Mouse (Mus musculus) MN1 (cell line): ENCODE data around the gene Pgm3.
"Not testable (repeated sequence)": the region's sequence is repeated elsewhere in the genome, so short reads cannot be mapped to it uniquely, and the experiment has no call there.

ENCODE experiments used
- DNase-seq: peaks from one replicate; pipeline ENCODE4 v3.0.0-alpha.2; 2016; ENCODE audit warnings: low spot score

The Pgm3 gene

DNA sequence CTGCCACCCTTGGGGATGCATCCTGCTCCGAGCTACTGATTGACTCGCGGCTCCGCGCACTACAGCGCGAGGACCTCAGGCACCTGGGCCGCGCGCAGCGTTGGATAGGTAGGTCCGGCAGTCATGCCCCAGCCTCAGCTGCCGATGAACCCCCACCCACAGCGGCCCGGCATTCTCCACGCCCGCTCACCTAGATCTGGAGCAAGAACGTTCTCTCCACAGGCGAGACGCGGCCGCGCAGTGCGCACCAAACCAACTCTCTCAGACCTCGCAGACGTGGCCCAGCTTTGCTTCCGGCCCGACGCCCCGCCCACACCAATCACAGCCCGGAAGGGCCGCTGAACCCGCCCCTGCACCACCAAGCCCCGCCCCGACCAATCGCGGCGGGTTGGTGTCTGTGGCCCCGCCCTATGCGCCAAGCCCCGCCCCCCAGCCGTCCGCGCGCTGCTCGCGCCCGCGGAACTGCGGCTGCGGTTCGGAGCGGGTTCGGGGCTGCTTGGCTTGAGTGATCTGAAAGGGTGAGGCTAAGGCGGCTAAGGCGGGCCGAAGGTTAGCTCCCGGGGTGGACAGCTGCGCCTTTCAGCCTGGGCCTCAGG, at the start of gene Pgm3, which contains the start of gene Rwdd2a:
Gene Pgm3 (minus strand): TSS at position 303 of the 596 bp plus-strand sequence.
Gene Rwdd2a (plus strand): TSS at position 452 of the 596 bp plus-strand sequence.
- peak; percentile 88 for DNase-seq

DNA sequence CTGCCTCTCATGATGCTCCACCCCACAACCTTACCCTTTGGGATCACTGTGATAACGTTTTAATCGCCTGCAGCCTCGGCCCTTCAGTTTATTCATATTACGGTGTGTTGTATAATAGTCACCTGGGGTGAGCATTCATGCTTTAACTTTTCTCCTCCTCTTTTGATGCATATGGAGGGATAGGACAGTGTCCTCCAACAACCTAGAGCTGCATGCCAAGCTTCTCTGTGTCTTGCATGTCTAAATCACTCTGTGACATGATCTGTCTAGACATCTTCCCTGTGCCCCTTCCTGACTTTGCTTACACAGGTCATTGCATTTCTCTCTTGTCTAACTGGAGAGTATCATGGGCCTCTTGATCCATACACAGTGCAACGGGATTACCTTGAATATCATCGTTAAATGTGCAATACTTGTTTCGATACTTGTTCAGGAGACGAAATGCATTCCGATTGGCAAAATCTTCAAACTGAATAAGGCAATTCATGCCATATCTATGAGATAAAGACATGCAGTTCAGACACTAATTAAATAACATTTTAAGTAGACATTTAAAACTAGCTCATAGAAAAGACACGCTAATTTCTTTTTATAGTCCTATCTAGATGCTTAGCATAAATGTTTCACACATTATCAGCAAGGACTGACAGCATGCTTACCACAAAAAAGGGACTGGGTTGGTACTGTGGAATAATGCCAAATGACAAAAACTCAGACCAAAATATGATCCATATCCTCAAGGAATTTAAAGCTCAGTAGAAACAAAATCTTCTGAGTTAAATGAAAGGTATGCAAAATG, 47.9 kb upstream of the Pgm3 start:
- no peak for DNase-seq

DNA sequence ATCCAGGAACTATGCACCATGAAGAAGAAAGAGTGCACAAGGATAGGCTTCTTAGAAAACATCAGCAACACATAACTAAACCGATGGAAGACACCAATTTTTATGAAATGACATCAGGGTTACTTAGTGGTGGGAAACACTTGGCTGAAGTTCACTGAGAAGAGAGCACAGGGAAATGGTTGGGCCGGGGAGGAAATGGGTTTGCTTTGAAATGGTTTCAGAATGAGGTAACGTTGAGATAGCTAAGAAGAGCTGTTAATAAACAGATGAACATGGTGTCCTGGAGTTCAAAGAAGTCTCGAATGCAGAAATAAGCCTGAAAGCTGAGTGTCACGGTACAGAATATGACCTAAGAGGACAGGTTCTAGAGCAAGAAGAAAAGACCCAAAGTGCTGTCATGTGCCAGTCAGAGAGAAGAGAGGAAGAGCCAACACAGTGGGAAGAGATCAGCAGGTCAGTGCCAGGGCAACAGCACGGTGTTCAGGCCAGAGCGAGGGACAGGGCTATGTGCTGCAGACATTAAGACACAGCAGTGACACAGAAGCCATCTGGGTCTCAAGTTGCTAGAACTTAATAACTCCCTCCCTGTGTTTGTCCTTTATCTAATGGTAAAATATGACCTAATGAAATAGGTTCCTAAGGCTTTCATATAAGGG, 46.3 kb upstream of the Pgm3 start:
- DNase-seq: no peak

DNA sequence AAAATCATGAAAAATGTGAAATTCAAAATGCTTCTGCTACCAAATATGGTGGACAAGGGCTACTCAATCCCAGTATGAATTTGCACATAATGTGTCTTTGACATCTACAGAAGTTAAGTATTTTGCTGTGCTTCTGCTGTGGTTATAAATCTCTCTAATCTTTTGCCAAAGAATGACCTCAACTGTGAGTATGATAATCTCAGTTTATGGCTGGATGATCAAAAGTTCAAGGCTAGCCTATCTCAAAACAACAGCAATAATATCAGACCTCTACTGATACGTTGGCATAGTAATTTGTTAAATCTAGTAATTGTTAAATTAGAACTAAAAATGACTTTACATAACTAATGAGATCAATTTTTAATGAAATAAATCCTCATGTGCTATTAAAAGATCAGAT, 44.1 kb upstream of the Pgm3 start:
- no peak for DNase-seq

DNA sequence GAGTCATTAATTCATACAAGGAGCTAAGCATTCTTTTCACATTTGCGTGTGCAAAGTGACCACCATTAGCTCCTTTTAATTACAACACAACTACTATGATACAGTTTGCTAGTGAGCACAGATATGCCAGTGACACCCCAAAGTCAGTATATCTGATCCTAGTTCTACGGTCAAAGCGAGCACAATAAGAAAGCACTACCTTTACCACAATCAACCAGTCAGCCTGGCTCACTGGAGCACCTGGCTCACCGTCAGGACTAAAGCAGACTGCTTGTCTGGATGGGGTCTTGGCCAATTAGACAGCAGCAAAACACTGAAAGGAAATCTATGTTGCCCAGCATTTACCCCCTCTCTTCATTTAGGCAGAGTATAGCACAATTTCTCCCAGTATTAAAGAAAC, 40.4 kb upstream of the Pgm3 start:
- no peak for DNase-seq

DNA sequence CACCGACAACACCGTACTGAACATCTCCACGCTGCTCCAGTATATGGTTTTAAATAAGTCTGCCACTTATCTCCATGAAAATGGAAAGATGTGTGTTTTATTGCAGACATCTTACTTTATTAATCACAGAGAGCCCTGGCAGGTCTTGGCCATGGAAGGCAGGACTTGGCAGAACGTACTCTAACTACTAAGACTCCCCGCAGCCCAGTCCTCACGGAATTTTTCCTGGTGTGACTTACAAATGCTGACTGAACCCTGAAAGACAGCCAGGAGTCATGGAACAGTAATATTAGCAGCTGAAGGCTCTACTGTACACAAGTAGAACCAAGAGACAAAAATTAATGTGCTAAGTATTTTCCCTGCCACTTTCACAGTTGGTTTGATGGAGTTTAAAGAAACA, 34.1 kb upstream of the Pgm3 start:
- no peak for DNase-seq

DNA sequence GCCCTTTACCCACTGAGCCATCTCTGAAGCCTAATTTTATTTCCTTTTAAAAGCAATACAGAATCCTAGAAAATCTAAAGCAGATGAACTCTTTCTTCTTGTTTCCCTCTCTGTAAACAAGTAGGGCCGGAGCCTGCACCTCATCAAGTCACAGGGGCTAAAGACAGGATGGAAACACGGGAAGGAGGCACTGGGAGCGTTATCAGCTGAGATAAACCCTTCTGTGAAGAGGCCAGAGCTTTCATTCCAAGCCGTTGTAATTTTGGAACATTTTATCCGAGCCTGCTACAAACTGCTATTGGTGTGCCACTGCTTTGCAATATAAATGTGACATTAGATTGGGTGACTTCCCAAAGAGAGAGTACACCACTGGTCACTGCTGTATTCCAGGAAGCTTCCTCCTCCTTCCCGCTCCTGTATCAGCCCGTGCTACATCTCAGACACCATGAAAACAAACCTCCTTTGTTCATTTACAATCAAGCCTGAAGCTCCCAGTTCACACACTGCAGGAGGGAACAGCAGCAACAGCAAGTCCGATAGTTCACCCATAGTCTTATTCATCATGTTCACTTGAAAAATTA, 28.2 kb upstream of the Pgm3 start:
- no peak for DNase-seq

DNA sequence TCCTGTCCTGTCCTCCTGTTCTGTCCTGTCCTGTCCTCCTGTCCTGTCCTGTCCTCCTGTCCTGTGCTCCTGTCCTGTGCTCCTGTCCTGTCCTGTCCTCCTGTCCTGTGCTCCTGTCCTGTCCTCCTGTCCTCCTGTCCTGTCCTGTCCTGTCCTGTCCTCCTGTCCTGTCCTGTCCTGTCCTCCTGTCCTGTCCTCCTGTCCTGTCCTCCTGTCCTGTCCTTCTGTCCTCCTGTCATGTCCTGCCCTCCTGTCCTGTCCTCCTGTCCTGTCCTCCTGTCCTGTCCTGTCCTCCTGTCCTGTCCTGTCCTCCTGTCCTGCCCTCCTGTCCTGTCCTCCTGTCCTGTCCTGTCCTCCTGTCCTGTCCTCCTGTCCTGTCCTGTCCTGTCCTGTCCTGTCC, 25.3 kb upstream of the Pgm3 start:
- DNase-seq: not testable (repeated sequence)

DNA sequence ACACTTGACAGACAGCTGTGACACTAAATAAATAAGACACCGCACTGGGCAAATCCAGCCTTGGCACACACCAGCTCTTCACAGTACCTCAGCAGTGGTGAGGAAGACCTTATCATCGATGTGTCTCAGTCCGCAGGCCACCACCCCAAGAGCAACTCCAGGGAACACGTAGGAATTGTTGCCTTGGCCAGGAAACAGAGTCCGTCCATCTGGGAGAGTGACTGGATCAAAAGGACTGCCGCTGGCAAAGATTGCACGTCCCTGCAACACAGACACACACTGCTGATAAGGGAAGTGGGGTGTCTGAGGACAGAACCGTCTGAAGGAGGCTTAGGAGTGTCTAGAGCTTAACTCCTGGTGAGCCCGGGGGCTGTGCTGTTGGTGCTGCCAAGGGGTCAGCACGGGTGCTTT, 22.7 kb upstream of the Pgm3 start:
- not testable (repeated sequence) for DNase-seq

DNA sequence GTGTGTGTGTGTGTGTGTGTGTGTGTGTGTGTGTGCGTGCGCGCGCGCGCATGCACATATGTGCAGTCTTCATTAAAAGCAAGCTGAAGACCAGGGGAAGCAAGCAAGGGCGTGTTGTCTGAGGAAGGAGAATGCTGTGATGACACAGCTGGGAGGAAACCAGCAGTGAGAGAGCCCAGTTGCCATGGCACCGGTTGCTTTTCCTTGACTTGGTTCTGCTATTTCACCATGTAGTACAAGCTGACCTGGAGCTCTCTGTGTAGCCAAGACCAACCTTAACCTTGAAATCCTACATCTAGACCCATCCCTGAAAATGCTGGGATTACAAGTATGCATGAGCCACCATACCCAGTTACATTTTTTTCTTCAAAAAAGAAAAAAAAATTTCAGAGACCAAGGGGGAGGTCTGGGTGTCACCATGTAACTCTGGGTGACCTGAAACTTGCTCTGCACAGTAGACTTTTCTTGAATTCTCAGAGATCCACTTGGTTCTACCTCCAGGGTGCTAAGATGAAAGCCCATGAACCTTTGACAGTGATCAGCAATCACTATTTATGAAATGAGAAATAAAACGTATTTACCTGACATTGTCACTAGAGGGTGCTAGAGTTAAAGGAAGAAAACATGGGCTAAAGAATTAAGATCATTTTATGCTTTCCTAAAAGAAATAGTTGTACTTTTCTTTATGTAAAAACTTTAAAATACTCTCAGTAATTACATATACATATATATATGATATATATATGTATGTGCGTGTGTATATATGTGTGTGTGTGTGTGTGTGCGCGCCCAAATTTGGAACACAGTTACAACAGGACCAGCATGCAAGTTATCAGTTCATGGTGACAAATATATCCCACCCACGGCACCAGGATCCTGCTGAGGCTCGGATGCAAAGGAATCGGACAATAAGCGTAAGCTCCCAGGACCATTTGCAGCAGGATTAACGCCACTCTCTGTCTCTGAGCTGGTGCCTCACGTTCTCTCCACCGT, 21.3 kb upstream of the Pgm3 start:
- peak; percentile 57 for DNase-seq

DNA sequence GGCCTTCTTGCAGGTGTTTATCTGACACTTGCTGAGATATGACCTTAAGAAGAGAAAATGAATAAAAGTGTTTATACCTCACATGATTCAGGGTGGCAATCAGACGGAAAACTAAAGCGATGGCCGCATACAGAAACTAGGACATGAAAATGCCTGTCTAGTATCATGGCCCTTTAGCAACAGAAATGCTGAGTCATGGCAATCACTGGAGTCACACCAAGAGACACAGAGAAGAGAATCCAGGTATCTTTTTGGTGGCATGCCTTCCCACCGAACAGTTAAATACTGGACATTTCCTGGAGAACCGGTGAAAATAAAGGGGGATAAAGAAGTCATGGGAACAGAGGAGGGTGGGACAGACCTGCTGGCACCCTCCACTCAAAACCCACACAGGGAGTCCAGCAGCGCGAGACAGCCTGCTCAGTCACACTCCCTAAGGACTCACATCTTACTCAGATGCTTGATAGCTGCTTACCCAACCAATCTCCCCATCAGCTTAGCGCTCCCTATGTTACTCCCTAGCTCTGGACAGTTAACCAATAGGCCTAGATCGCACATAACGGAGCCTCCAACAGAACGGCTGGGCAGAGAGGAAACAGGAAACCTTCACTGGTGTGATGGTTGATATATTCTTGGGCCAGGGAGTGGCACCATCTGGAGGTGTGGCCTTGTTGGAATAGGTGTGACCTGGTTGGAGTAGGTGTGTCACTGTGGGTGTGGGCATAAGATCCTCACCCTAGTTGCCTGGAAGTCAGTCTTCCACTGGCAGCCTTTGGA, 15.6 kb upstream of the Pgm3 start:
- no peak for DNase-seq

DNA sequence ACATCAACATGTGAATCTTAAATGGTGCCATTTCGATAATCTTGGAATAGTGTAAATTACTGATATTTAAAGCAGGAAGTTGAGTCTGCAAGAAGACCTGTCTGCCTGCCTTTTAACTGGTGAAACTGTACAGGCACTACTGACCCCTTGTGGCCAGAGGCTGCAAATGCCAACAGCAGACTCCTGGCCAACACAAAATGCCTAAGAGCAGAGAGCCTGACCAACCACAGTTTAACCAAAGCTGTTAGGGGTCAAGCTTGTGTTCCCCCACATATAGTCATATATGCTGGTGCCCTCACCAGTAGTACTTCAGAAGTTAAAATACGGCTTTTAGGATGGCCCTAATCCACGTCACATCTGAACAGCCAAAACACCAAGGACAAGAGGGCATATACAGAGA, 12.1 kb upstream of the Pgm3 start:
- peak; percentile 50 for DNase-seq

DNA sequence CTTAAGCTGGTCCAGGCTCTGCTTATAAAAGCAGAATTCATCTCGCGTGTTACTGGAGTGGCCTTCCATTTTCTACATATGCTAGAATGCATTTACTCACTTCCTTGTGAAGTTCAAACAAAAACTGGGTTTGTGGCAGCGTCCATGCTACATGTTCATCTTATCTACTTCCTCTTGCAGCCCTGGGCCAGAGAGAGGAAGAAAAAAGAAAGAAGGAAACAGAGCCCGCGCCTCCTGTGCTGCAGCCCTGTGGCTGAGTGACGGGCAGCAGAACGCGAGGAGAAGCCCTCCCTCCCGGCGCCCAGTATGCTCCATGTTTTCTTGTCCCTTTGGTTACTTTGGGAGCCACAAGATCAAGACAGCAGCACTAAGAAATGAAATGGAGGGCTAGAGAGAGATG, 8.0 kb upstream of the Pgm3 start:
- DNase-seq: no peak

DNA sequence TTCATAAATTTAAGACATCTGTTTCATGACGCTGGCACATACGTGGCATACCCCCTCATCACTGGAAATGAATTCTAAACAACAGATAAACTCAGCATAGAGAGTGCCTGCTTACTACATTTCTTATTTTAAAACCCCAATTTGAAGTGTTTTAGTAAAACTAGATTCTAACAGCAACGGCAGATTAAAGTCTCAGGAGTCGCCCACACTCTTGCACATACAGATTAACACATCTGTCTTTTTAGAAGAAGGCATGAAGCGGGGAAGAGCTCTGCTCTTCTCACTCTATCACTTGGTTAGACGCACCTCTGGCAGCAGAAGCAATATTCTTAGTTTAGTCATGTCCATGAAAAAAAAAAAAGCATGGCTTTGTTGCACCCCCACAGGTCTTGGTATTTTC, 3.5 kb upstream of the Pgm3 start:
- DNase-seq: no peak

DNA sequence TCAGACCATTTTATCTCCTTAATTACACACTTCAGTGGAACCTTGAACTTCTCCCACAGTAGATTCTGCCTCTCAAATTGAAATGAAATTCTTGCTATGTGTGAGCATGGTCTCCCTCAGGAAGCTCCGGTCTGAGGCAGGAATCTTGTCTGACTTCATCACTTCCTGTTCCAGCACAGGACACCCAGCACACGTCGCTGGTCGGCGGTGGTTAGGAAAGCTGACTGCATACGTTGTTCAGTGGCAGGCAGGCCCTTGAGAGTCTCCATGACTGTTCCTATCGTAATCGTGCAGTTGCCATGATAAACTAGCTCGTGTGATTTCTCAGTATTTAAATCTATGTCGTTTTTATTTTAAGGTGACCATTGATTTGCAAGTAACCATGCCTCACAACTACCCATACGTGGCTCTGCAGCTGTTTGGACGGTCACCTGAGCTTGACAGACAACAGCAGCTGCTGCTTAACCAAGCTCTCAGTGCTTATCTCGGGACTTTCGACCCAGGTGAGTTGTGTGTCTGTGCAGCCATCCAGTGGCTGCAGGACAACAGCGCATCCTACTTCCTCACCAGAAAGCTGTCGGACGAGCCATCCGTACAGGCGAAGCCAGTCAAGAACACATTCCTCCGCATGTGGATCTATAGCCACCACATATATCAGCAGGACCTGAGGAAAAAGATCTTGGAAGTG, 2.1 kb upstream of the Pgm3 start:
- DNase-seq: no peak

DNA sequence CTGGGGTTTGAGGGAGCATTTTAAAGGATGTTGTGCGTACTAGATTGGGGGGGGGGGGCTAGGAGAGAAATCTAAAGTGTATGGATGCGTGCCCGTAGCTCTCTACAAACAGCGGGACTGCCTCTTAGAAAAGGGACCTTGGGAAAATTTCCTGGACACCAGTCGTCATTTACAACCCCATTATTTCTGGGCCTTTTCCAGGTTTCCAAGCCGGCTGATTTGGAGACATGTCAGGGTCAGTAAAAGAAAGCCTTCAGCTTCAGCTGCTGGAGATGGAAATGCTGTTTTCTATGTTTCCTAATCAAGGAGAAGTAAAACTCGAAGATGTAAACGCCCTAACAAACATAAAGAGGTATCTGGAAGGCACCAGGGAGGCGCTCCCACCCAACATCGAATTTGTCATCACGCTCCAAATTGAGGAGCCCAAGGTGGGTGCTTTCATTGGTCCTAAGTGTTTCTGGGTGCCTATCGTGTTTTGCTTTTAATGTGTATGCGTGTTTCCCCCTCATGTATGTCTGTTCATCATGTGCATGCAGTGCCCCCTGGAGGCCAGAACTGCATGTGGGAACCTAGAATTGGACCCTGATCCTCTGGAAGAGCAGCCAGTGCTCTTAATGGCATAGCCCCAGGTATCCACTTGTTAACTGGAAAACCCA, 1.1 kb upstream of the Pgm3 start:
- peak; percentile 25 for DNase-seq

DNA sequence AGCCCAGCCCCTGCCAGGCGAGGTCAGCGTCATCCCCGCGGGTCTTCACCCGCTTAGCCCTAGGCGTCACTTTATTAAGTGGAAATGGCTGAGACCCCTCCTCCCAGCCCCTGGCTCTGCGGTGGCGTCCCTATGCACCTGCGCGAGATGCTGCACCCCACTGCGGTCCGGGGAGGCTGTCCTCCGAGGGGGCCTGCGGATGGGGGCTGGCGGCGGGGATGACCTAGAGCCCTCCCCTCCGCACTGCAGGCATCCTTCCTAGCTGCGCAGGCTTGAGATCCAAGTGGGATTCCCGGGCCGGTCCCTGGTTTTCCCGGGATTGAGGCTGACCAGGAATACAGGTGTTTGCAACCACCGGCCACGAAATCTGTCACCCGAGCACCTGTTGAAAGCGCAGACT, 554 bp upstream of the Pgm3 start:
- DNase-seq: no peak

DNA sequence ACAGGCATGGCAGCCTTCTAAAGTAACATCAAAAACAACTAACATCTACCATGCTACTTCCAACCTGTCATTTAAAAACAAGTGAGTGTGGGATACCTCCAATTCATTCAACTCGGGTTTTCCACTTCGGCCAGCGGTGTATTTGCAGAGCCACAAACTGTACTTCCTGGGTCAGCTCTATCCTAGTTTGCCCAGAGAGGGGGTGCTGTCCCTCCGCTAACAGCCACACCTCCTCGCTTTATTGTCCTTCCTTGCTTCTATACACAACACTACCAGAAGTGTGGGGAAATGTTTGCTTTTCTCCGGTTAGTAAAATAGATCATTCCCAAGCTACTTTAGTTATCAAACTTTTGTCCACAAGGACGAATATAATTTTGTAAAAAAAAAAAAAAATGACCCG, 696 bp downstream of the Pgm3 start:
- no peak for DNase-seq

DNA sequence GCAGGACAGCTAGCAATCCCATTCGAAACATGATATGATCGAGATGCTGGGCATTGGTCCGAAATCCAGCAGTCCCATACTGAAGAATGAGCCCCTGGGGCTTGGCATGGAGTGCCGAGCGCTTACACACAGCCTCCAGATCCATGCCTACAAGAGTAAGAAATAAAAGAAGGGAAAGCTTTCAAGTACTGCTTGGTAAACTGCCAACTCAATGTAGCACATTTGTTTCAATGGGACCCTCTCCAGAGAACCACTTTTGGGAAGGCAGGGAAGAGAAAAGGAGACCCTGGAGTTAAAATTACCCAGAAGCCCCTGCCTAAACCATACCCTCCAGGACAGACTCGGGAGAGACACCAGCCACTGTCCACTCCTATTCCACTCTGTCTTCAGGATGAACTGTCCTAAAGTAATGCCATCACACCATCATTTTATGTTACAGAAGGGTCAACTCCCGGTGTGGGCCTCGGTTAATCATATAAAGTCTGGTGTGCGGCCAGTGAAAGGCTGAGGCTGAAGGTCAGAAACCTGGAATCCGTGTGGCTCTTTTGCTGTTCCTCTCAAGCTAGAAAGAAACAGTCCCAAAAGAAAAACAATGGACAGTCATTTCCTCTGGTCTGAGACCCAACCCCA, 1.3 kb downstream of the Pgm3 start:
- no peak for DNase-seq
